Mouse (Mus musculus): Measurements from ENCODE around the gene Glra1. TPM values are rescaled to one million over a fixed set of nuclear protein-coding genes. Genes with fewer than 3 reads are reported as not detected.

Glra1 gene
- polyA plus RNA-seq, 1 experiment, result 1.3 TPM

GRCm38 (mm10) chr11:55469048-55469843 lies 138.8 kb downstream of the Glra1 start, which contains the start of gene G3bp1:
TSS of gene G3bp1 (plus strand) at chr11:55469685.
- DNase-seq (ENCODE audit: low read depth), result peak; percentile 100
- TF ChIP-seq CTCF (IDR thresholded peaks at IDR 0.05; ENCODE audit: borderline replicate concordance, extremely low read depth, insufficient read depth, insufficient read length), result no peak
- TF ChIP-seq POLR2A (IDR thresholded peaks at IDR 0.05; ENCODE audit: borderline replicate concordance, extremely low read depth, insufficient read depth, insufficient read length, poor library complexity, severe bottlenecking), result peak; percentile 100

- DNase-seq (ENCODE audit: low read depth), result no peak
- TF ChIP-seq POLR2A (IDR thresholded peaks at IDR 0.05; ENCODE audit: borderline replicate concordance, extremely low read depth, insufficient read depth, insufficient read length, poor library complexity, severe bottlenecking) (no peak), CTCF (IDR thresholded peaks at IDR 0.05; ENCODE audit: borderline replicate concordance, extremely low read depth, insufficient read depth, insufficient read length) (no peak)
Measured at GRCm38 (mm10) chr11:55468611-55469047, 139.4 kb downstream of the Glra1 start.

- TF ChIP-seq POLR2A (IDR thresholded peaks at IDR 0.05; ENCODE audit: borderline replicate concordance, extremely low read depth, insufficient read depth, insufficient read length, poor library complexity, severe bottlenecking), result no peak
- no peak for TF ChIP-seq CTCF (IDR thresholded peaks at IDR 0.05; ENCODE audit: borderline replicate concordance, extremely low read depth, insufficient read depth, insufficient read length)
- DNase-seq (ENCODE audit: low read depth), result no peak
Measured at GRCm38 (mm10) chr11:55468012-55468411, 140.0 kb downstream of the Glra1 start.

- no peak for DNase-seq (ENCODE audit: low read depth)
- TF ChIP-seq POLR2A (IDR thresholded peaks at IDR 0.05; ENCODE audit: borderline replicate concordance, extremely low read depth, insufficient read depth, insufficient read length, poor library complexity, severe bottlenecking) (no peak), CTCF (IDR thresholded peaks at IDR 0.05; ENCODE audit: borderline replicate concordance, extremely low read depth, insufficient read depth, insufficient read length) (no peak)
Measured at GRCm38 (mm10) chr11:55465177-55465576, 142.8 kb downstream of the Glra1 start.

GRCm38 (mm10) chr11:55464707-55465106 lies 143.3 kb downstream of the Glra1 start:
- TF ChIP-seq CTCF (IDR thresholded peaks at IDR 0.05; ENCODE audit: borderline replicate concordance, extremely low read depth, insufficient read depth, insufficient read length) (no peak), POLR2A (IDR thresholded peaks at IDR 0.05; ENCODE audit: borderline replicate concordance, extremely low read depth, insufficient read depth, insufficient read length, poor library complexity, severe bottlenecking) (no peak)
- DNase-seq (ENCODE audit: low read depth), result no peak

Other genes starting within 250 kb of the Glra1 start
- gene Sparc, start 185.0 kb downstream of the Glra1 start, polyA plus RNA-seq (2012; rRNA removed), result 340 and 497 TPM in 2 replicates
- 179 and 207 TPM in 2 replicates for gene Atox1, start 147.0 kb downstream of the Glra1 start, polyA plus RNA-seq (2012; rRNA removed)
- 63.1 and 63.7 TPM in 2 replicates for gene G3bp1, start 138.5 kb downstream of the Glra1 start, polyA plus RNA-seq (2012; rRNA removed)